Mouse (Mus musculus) adrenal gland, postnatal 14 days (tissue): Measurements from ENCODE around the gene Rdh5. TPM values are rescaled to one million over a fixed set of nuclear protein-coding genes. Genes with fewer than 3 reads are reported as not detected.

Experiments used
- DNase-seq: peaks from one replicate; pipeline ENCODE4 v3.0.0; 2021; ENCODE audit warnings: mixed read lengths
- long read RNA-seq, 2 experiments: library from polyadenylated mRNA; stranded (forward); transcript quantifications; one replicate each; pipeline ENCODE4 v2.0.0; 2021
- total RNA-seq: library from RNA; stranded (reverse); gene quantifications from 2 replicates; pipeline ENCODE4 v1.2.3, GENCODE M21; 2021

Rdh5 gene
- 10.9 and 15.5 TPM in 2 replicates for total RNA-seq
- long read RNA-seq, experiment 1, partial matches to known transcripts = 2 of 4 reads
- long read RNA-seq, experiment 1, other reads (novel, unspliced or antisense) = 2 of 4 reads
- long read RNA-seq, experiment 2, transcript Rdh5-201 (5 exons, 1,258 nt) = major isoform, 5 of 14 reads
- long read RNA-seq, experiment 2, partial matches to known transcripts = 0 of 14 reads
- long read RNA-seq, experiment 2, other reads (novel, unspliced or antisense) = 8 of 14 reads

- no peak for DNase-seq
Measured at GRCm38 (mm10) chr10:128922822-128923012, at the start of gene Rdh5. Gene Rdh5 (minus strand): TSS chr10:128922888.

- DNase-seq = no peak
Measured at GRCm38 (mm10) chr10:128970740-128971250, 48.1 kb upstream of the Rdh5 start.

GRCm38 (mm10) chr10:128968341-128968749, 45.7 kb upstream of the Rdh5 start:
- DNase-seq = no peak

- no peak for DNase-seq
Measured at GRCm38 (mm10) chr10:128965871-128966270, 43.2 kb upstream of the Rdh5 start.

- no peak for DNase-seq
Measured at GRCm38 (mm10) chr10:128964961-128965360, 42.3 kb upstream of the Rdh5 start.

GRCm38 (mm10) chr10:128960590-128961584, 38.2 kb upstream of the Rdh5 start, which contains the start of gene Mettl7b:
Gene Mettl7b (minus strand): TSS chr10:128960988.
- DNase-seq = no peak

GRCm38 (mm10) chr10:128960142-128960541, 37.5 kb upstream of the Rdh5 start:
- DNase-seq = no peak

GRCm38 (mm10) chr10:128958340-128958739, 35.7 kb upstream of the Rdh5 start:
- no peak for DNase-seq

- no peak for DNase-seq
Measured at GRCm38 (mm10) chr10:128950208-128950887, 27.7 kb upstream of the Rdh5 start.

GRCm38 (mm10) chr10:128947496-128947895, 24.8 kb upstream of the Rdh5 start:
- no peak for DNase-seq

GRCm38 (mm10) chr10:128945675-128946074, 23.0 kb upstream of the Rdh5 start:
- peak; percentile 81 for DNase-seq

GRCm38 (mm10) chr10:128940475-128941061, 17.9 kb upstream of the Rdh5 start:
- DNase-seq = no peak

GRCm38 (mm10) chr10:128938974-128939373, 16.3 kb upstream of the Rdh5 start:
- DNase-seq = peak; percentile 55

GRCm38 (mm10) chr10:128938457-128938856, 15.8 kb upstream of the Rdh5 start:
- peak; percentile 89 for DNase-seq

GRCm38 (mm10) chr10:128937756-128938390, 15.2 kb upstream of the Rdh5 start:
- DNase-seq = no peak

- DNase-seq = no peak
Measured at GRCm38 (mm10) chr10:128935826-128936440, 13.2 kb upstream of the Rdh5 start.

- DNase-seq = no peak
Measured at GRCm38 (mm10) chr10:128934997-128935787, 12.5 kb upstream of the Rdh5 start.

- DNase-seq = no peak
Measured at GRCm38 (mm10) chr10:128933976-128934721, 11.5 kb upstream of the Rdh5 start.

- peak; percentile 57 for DNase-seq
Measured at GRCm38 (mm10) chr10:128933574-128933973, 10.9 kb upstream of the Rdh5 start, which contains the start of gene Itga7. Gene Itga7 (plus strand): TSS chr10:128933818.

- no peak for DNase-seq
Measured at GRCm38 (mm10) chr10:128931441-128931840, 8.8 kb upstream of the Rdh5 start.
